Mouse (Mus musculus): ENCODE data around the gene Gm45140.

Gm45140 gene

DNA sequence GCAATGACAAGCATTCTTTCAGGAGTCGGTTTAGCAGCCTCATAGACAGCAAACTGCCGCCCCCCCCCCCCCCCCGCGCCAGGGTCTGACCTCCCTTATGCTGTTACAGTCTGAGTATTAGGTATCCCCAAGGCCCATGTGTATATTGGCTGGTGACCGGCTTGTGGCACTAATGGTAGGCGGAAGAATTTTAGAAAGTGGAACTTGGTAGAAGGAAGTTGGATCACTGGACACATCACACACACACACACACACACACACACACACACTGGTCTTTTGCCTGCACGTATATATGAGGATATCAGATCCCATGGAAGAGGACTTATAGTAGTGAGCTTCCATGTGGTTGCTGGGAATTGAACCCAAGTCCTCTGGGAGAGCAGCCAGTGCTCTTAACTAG is 33.1 kb downstream of the Gm45140 start:
- no peak for ATAC-seq (ENCODE audit: low TSS enrichment)

DNA sequence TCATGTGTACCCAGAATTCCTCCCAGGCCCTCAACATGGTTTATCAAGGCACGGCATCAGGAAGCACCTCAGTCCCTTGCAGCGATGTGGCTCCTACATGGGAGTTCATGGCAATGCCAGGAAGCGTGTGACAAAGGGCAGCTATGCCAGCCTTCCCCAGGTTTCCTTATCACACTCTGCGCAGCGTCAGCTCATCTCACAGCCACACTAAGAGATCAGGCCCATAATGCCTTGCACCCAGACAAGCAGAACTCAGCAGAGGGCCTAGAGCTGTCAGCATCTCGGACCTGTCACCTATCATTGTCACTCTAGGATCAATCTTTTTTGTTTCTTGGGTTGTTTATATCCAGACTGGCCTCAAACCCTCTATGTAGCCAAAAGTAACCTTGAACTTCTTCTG is 36.0 kb downstream of the Gm45140 start:
- ATAC-seq (ENCODE audit: low TSS enrichment), result no peak

DNA sequence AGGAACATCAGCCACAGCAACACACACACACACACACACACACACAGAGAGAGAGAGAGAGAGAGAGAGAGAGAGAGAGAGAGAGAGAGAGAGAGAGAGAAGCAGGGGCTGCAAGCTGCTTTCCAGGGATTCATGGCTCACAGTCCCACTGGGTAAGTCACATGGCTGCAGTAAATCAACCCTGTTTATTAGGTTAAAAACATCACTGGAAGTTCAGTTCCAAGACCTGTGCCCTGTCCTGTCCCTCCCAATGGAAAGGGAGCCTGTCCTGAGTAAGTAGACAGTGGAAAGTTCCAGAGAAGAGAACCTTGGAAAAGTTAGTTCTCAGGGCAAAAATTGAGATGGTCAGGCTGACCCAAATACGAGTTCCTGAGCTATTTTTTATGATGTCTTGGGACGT is 38.3 kb downstream of the Gm45140 start:
- ATAC-seq (ENCODE audit: low TSS enrichment), result no peak

DNA sequence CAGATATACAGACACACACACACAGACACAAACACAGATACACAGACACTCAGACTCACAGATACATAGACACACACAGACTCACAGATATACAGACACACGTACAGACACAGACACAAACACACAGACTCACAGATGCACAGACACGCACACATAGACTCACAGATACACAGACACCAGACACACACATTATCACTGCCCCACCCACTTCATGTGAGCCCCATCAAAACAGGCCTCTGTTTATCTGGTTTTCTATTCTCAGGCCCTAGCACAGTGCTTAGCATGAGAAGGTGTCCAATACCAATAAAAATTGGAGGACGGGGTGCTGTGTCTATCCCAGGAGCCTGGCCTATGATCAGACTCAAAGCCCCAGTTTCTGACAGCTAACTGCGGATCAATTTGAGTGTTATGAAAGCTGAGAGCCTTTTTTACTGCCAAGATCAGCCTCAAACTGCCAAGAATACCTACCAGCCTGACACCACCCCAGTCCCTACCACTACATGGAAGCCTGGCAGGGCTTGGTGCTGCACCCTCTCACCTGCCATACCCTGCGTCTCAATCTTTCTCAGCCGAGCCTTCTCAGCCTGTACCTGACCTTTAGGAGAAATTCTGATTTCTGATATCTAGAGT is 39.2 kb downstream of the Gm45140 start:
- ATAC-seq (ENCODE audit: low TSS enrichment), result no peak

DNA sequence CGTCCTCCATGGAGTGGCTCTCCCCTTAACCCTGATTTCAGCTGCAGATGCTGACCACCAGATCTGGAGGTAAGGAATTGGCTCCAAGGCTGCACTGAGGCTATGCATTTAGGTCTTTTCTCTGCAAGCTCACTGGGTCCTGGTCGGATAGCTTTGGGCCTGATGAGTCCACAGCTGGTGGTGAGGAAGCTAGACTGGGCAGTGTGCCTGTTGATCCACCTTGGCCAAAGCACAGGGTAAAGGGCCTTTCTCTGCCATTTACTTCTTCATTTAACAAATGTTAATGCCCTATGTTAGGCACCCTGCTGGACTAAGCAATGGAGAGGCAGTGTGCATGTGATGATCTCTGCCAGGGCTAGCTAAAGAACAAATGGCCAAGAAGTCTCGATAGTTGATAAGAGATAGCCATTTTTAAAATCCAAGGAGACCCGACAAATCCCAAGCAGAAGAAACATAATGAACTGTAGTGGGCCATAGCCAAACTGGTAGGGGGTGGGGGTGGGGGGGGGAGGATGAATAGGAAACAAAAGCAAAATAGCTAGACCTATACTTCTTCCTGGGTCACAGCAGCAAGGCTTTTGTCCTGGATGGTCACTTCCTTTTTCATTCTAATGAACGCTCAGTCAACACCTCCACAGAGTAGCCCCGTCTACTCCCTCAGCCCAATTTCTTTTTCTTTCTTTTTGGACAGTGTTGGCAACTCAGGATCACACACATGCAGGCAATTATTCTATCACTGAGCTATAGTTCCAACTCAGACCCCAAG is 40.0 kb downstream of the Gm45140 start:
- ATAC-seq (ENCODE audit: low TSS enrichment), result no peak

DNA sequence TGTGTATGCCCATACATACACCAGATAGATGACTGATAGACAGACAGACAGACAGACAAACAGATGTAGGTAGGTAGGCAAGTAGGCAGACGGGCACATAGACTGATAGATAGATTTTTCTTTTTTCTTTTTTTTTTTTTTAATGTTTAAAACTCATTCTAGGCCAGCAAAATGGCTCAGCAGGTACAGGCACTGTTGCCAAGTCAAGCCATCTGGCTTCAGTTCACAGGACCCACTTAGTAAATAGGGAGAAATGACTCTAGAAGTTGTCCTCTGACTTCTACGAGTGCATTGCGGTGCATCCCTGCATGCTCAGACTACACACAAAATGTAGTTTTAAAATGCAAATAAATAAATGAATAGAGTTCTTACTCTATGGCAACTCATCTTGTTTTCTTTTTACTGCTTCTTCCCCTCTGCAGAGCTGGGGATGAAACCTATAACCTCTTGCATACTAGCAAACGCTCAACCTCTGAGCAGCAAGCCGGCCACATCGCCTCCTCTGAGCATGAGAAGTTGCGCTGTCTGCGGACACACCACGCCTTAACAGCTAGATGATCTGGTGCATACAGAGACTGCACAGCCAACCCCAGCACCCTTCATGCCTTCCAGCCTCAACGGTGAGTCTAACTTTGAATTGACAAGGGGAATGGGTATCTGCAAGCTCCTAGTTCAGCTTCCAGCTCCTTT is 41.6 kb downstream of the Gm45140 start:
- no peak for ATAC-seq (ENCODE audit: low TSS enrichment)

DNA sequence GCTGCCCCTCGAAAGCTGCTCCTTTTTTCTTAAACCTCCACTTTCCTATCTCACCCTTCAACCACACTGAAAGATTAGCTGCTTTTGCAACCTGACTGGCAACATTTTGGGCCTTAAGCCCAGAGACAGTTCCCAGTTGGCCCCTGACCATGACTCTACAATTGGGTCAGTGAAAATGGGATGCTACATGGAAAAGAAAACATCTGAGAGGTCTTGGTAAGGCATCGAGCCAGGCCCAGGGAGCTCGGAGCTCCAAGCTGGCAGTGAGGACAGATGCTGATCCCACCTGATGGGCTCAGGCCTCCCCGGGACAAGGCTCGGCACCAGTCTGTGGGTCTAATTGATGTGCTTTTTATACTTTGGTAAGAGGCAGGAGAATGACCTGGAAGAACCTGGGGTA is 43.8 kb downstream of the Gm45140 start:
- ATAC-seq (ENCODE audit: low TSS enrichment), result no peak

DNA sequence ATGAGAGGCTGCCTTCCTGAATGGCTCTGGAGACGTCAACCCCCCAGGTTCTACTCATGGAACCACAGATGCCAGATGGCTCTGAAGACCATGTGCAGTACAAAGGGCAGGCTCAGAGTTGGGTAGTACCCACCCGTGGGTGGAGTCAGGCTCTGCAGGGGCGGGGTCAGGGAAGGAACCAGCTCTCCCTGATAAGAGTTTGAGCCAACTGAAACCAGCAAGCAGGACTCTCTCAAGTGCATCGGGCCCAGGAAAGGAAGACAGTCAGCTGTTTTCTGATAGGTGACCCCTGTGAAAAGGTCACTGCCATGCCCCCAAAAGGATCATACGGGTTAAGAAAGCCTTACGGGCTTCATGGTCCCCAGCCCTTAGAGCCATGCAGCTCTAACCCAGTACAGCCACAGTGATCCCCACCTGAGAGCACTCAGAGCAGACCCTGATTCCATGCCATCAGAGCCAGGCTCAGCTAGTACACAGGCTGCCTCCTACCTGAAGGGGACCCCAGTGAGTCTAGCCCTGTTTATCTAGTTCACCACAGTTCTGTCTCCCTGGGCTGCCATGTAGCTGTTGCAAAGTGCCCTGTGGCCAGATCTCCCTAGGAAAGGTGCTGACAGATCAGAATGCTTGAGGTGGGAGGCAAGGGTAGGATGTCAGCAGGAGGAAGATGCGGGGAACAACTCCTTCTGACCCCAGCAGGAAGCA is 44.7 kb downstream of the Gm45140 start:
- no peak for ATAC-seq (ENCODE audit: low TSS enrichment)

DNA sequence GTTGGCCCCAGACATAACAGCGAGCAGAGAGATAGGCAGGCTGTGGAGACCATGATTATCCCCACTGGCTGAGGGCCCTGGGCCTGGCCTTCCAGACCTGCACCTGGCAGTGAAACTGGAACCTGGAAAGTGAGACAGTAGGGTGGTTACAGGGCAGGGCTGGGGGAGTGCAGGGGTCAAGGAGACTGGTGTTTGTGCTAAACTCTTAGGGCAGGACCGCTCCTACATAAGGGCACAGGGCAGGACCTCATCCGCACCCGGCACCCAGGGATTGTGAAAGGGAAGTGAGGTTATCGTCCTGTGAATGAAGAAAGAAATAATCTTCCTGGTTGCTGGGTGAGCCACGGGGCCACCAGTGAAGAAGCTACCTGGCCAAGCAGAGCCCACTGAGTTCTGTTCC is 45.8 kb downstream of the Gm45140 start:
- ATAC-seq (ENCODE audit: low TSS enrichment), result no peak

DNA sequence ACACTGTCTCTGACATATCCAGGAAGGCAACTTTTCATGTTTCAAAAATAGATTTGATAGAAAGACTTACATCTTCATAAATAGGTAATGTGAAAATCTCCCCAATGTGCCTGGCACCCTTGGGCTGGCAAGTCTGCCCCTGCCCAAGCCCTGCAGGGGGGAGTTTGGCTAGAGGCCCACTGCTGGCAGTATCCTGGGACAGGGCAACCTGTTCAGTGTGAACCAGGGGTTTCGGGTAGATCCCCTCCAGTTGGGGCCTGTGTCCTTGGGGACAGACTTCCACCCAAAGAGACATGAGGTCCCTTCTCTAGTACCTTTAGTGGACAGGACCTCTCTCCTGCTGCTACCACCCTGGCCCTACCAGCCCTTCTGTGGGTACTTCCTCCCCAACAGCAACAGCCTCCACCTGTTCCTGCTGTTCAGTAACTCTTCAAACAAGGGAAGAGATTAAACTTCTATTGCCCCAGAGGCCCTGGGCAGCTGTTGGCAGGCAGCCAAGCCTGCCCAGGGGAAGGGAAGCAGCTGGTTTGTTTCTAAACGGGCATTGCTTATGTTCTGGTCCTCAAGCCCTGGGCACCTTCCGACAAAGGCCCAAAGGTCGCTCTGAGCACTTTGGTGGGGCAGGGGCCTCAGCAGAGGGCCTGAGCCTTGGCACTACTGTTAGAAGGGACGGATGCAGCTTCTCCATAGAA is 46.6 kb downstream of the Gm45140 start:
- ATAC-seq (ENCODE audit: low TSS enrichment), result no peak

DNA sequence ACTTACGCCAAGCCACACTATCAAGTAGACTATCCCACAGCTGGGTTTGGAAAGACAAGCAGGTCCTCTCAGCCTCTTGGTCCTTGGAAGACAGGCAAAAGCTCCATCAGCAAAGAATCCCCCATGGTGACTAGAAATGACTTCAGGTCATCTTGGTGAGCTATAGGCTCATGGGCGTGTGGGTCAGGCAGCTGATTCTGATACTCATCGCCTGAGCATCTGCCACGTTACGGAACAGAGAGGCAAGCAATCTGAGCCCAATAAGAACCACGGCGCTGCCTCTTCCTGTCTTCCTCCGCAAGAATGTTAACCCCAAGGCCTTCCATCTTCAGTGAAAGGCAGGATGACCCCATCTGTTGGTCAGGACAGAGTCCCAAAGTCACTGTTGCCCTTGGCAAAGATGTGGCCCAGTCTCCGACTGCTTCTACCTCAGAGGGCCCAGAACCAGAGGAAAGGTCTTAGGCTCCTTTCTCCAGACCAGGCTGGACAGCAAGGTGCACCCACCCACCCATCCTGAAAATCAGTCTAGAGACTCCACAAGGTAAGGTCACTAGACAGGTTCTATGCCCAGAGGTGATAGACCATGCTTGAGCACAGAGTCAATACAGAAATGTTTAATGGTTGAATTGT is 47.2 kb downstream of the Gm45140 start:
- no peak for ATAC-seq (ENCODE audit: low TSS enrichment)

DNA sequence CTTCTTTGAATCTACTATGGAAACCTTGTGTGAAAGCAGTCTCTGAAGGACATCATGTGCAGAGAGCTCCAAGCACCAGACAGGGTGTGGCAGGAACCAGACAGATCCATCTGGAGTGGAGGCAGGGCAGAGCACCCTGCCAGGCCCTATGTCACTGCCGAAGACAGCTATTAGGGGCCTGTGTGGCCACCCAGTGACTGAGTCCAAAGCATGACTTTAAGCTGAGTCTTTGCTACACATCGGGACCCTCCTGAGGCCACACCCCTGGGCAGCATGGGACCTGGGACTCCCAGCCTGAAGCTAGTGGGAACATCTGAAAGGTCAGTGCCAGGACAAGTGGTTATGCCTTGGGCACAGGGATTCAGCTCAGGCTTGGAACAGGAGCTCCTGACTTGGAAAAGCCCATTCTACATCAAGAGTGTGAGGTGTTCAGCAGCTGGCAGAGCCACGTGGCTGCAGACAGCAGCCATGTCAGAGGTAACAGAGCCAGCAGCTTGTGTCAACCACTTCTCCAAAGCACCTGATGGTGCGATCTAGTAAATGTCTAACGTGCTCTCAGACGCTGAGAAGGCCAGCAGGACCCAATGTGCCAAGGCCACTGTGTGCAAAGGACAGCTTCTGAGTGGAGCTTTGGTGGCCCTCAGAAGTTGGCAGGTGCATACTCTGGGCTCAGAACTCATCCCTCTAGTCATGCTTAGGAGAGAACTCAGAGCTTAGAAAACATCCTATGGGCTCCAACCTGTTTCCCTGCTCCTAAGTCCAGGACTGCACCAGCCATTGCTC is 48.3 kb downstream of the Gm45140 start:
- no peak for ATAC-seq (ENCODE audit: low TSS enrichment)

DNA sequence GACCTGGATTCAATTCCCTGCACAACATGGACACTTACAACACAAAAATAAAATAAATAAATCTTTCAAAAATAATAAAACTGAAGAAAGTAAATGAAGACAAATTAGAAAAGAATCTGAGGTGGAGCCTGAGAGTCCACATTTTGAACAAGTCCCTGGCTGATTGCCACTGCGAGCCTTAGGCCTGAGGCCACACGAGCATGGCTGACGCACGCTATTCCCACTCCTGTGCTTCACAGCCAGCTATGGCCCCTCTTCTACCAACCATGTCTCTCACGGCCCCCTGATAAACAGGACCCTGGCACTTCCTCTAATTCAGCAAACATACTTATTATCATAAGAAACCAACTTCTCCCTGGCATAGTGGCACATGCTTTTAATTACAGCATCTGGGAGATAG is 49.0 kb downstream of the Gm45140 start:
- ATAC-seq (ENCODE audit: low TSS enrichment), result no peak

DNA sequence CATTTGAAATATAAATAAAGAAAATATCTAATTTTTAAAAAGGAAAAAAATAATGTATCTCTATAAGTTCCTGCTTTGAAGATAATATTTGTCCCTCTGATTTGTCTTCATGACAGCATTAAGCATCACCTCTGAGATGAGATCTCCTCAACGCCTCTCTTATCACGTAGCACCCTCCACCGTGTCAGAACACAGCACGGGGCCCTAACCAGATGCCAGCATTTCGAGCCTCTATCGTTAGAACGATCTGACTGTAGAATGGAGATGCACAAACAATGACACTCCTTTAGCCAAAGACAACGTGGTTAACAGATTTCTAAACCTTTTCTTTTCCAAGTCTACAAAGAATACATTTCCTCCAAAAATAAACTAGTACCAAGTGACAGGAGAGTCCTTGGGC is 51.6 kb downstream of the Gm45140 start:
- ATAC-seq (ENCODE audit: low TSS enrichment), result no peak

DNA sequence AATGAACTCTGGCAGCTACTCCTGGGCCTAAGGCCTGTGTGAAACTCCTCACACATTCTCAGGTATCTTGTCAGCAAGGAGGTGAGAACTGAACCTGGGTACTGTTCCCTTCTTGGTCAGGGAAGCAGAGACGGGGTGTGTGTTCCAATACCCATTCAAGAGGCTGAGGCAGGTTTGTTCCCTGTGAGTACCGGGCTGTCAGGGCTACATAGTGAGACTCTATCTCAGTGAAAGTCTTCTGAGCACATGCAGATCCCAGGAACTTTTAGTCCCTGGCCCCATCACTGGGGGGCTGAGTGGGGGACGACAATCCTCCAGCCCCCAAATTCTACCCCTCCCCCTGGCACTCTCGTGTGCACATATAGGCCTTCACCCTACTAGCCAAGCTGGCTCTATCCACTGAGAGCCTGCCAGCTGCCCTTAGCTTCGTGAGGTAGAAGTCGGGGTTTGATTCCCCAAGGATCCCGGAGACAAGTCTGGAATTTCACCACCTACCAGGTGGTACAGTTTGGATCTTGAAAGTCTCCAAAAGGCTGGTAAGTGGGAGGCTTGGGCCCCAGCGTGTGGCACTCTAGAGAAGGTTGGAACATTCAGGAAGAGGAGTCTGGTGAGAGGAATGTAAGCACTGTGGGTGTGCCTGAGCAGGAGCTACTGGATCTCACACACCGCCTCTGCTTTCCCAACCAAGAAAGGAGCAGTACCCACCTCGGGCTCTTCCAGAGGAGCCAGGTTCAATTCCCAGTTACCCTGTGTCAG is 54.9 kb downstream of the Gm45140 start:
- peak; percentile 74 for ATAC-seq (ENCODE audit: low TSS enrichment)

DNA sequence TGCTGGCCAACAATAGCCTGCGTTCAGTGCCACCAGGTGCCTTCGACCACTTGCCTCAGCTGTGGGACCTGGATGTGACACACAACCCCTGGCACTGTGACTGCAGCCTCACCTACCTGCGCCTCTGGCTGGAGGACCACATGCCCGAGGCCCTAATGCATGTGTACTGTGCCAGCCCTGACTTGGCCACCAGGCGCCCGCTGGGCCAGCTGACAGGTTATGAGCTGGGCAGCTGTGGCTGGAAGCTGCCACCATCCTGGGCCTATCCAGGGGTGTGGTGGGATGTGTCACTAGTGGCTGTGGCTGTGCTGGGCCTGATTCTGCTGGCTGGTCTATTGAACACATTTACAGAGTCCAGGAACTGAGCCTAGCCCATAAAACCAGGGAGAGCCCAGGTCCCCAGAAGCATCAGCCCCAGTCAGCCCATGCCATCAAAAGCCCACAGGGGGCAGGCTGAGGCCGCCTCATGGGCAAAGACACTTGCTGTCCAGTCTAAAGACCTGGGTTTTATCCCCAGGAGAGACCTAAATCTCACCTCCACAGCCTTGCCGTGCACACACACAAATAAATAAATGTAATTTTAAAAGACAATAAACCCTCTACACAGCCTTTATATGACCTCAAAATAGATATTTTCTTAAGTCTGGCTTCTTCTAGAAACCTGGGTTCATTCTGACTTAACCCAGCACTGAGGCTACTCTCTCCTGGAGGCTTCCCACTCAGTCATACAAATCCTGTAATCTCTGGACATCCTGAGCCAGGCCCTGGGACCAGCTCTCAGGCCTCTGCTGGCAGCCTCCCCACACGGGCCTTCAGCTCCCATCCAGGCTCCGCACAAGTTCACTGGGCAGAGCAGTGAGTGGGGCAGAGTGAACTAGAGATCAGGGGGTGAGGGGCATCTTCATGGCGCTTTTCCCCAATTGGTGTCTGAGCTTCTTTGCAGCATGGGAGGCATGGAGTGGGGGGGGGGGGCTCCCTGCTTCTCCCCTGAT is 56.1 kb downstream of the Gm45140 start:
- no peak for ATAC-seq (ENCODE audit: low TSS enrichment)

DNA sequence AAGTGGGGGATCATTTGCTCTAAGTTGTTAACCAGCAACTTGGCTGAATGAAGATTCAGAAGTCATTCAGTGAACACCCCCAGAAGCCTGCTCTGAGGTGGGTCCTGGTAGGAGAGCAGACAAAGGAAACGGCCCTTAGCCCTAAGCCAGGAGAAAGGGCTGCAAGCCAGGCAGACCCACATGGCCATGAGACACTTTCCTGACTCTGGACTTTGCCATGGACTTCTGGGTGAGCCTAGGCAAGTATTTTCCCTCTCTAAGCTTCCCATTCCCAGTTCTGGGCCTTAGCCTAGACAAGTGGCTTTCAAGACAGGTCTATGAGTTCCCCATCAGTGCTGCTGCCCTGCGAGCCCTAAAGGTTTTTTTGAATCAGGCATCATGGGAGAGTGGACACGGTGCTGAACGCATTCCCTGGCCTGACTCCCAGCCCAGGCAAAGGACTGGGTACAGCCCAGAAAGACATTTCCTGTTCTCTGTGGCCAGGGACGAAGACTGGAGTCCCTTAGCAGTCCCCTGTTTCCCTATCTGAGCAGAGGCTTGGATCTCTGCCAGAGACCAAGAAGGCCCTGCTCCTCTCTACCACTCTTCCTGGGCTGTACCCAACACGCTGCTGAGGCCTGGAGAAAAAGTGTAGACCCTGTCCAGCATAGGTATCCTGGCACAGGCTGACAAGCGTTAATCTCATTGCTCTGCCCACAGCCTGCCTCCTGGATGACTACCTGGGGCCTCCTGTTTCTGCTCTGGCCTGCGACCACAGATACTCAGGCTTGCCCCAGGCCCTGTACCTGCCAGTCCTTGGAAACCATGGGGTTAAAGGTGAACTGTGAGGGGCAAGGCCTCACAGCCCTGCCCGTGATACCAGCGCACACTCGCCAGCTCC is 57.1 kb downstream of the Gm45140 start:
- ATAC-seq (ENCODE audit: low TSS enrichment), result no peak

DNA sequence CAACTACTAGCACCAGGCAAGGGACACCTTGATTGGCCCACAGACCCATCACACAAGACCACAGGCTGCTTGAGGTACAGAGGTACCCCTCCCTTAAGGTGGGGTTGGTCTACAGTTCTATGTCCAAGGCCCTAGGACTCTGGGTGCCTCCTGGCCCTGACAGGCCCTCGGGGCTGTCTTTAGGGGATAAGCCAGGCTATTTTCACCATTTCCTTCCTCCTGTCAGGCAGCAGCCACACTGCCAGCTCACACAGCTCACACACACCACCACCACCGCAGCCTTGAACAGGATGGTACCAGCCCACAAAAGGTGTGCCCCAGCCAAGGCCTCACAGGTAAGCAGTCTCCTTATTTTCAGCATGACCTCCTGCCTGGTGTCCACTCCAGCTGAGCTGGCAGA is 57.8 kb downstream of the Gm45140 start, which contains the start of gene Gp9:
TSS of gene Gp9 (plus strand) at position 231 of the 400 bp plus-strand sequence.
- ATAC-seq (ENCODE audit: low TSS enrichment), result no peak
